Mouse (Mus musculus): ENCODE results near the gene Cfl1. TPM values are rescaled to one million over a fixed set of nuclear protein-coding genes. Genes with fewer than 3 reads are reported as not detected.

Cfl1 gene
- total RNA-seq, 2 experiments from 2014 or later, result 52.8 to 72.0 TPM

GRCm38 (mm10) chr19:5456922-5457745, 33.1 kb upstream of the Cfl1 start:
- intact Hi-C loops (cut with DNase I), result no loop called here
- peak overlapping the region; percentile 97 for H3K27ac ChIP-seq
- TF ChIP-seq CTCF (IDR thresholded peaks at IDR 0.05), result peak; percentile 17; the same call in 1 of the 2 replicates
- peak; percentile 96 for DNase-seq
- peak overlapping the region; percentile 89 for H3K4me3 ChIP-seq

GRCm38 (mm10) chr19:5457746-5458442, 32.4 kb upstream of the Cfl1 start, which contains the start of gene Ccdc85b:
Ccdc85b (minus strand) TSS chr19:5457894.
- no peak for TF ChIP-seq CTCF (IDR thresholded peaks at IDR 0.05)
- Histone ChIP-seq H3K27ac (peak within 1 kb of the TSS; percentile 97), H3K4me3 (peak within 1 kb of the TSS; percentile 89)
- DNase-seq, result peak; percentile 36
- intact Hi-C loops (cut with DNase I), result no loop called here

GRCm38 (mm10) chr19:5459019-5459418, 31.2 kb upstream of the Cfl1 start:
- Histone ChIP-seq H3K27ac (peak overlapping the region; percentile 97), H3K4me3 (no peak overlapping the region)
- TF ChIP-seq CTCF (IDR thresholded peaks at IDR 0.05), result no peak
- intact Hi-C loops (cut with DNase I), result no loop called here
- no peak for DNase-seq

GRCm38 (mm10) chr19:5459896-5460295, 30.4 kb upstream of the Cfl1 start:
- Histone ChIP-seq H3K4me3 (peak overlapping the region; percentile 89), H3K27ac (peak overlapping the region; percentile 94)
- DNase-seq, result no peak
- intact Hi-C loops (cut with DNase I), result no loop called here
- no peak for TF ChIP-seq CTCF (IDR thresholded peaks at IDR 0.05)

GRCm38 (mm10) chr19:5460465-5460911, 29.8 kb upstream of the Cfl1 start, which contains the start of gene Fibp:
Fibp (plus strand) TSS chr19:5460615.
- peak; percentile 92 for DNase-seq
- Histone ChIP-seq H3K27ac (peak within 1 kb of the TSS; percentile 94), H3K4me3 (peak within 1 kb of the TSS; percentile 89)
- TF ChIP-seq CTCF (IDR thresholded peaks at IDR 0.05), result no peak
- intact Hi-C loops (cut with DNase I), result no loop called here

GRCm38 (mm10) chr19:5461411-5461810, 28.8 kb upstream of the Cfl1 start:
- Histone ChIP-seq H3K4me3 (peak overlapping the region; percentile 89), H3K27ac (peak overlapping the region; percentile 94; the same call in 1 of the 2 replicates)
- no peak for TF ChIP-seq CTCF (IDR thresholded peaks at IDR 0.05)
- intact Hi-C loops (cut with DNase I), result no loop called here
- no peak for DNase-seq

GRCm38 (mm10) chr19:5463212-5463611, 27.0 kb upstream of the Cfl1 start:
- DNase-seq, result no peak
- intact Hi-C loops (cut with DNase I), result loop anchor here (2.0 kb wide), 1 partner anchor 24 kb away; no protein-coding TSS in a partner anchor

GRCm38 (mm10) chr19:5463791-5464562, 26.3 kb upstream of the Cfl1 start:
- Histone ChIP-seq H3K4me3 (peak overlapping the region; percentile 34), H3K27ac (peak overlapping the region; percentile 58)
- intact Hi-C loops (cut with DNase I), result loop anchor here (2.0 kb wide), 1 partner anchor 23 kb away; no protein-coding TSS in a partner anchor
- peak; percentile 59 for DNase-seq
- peak; percentile 93 for TF ChIP-seq CTCF (IDR thresholded peaks at IDR 0.05)

More at GRCm38 (mm10) chr19:5463212-5463611, 27.0 kb upstream of the Cfl1 start:
- Histone ChIP-seq H3K4me3 (no peak overlapping the region), H3K27ac (no peak overlapping the region)
- TF ChIP-seq CTCF (IDR thresholded peaks at IDR 0.05), result no peak

- H3K4me3 ChIP-seq, result no peak overlapping the region
- DNase-seq, result no peak
- intact Hi-C loops (cut with DNase I), result no loop called here
- TF ChIP-seq CTCF (IDR thresholded peaks at IDR 0.05), result no peak
- no peak overlapping the region for H3K27ac ChIP-seq
These were observed 25.2 kb upstream of the Cfl1 start for GRCm38 (mm10) chr19:5465037-5465436.

GRCm38 (mm10) chr19:5466916-5467500, 23.2 kb upstream of the Cfl1 start:
- intact Hi-C loops (cut with DNase I), result no loop called here
- Histone ChIP-seq H3K4me3 (no peak overlapping the region), H3K27ac (no peak overlapping the region)
- no peak for TF ChIP-seq CTCF (IDR thresholded peaks at IDR 0.05)
- no peak for DNase-seq

GRCm38 (mm10) chr19:5468374-5468773, 21.9 kb upstream of the Cfl1 start, which contains the start of gene Ctsw:
Ctsw (minus strand) TSS chr19:5468507.
- Histone ChIP-seq H3K27ac (no peak within 1 kb of the TSS), H3K4me3 (no peak within 1 kb of the TSS)
- no peak for TF ChIP-seq CTCF (IDR thresholded peaks at IDR 0.05)
- DNase-seq, result no peak
- intact Hi-C loops (cut with DNase I), result no loop called here

GRCm38 (mm10) chr19:5471846-5472245, 18.4 kb upstream of the Cfl1 start:
- intact Hi-C loops (cut with DNase I), result no loop called here
- Histone ChIP-seq H3K4me3 (no peak overlapping the region), H3K27ac (no peak overlapping the region)
- DNase-seq, result no peak
- TF ChIP-seq CTCF (IDR thresholded peaks at IDR 0.05), result no peak

Data from gastrocnemius, adult 2 months (tissue).